Mouse (Mus musculus): Measurements from ENCODE around the gene Nsd1. TPM values are rescaled to one million over a fixed set of nuclear protein-coding genes. Genes with fewer than 3 reads are reported as not detected.
A peak's percentile ranks its signal among the peaks of the same experiment; 100 is the strongest.

Nsd1 gene
- polyA plus RNA-seq, 1 experiment from 2014 or later = 51.4 TPM

GRCm38 (mm10) chr13:55335701-55336100, 126.1 kb downstream of the Nsd1 start:
- Histone ChIP-seq H3K4me2 (no peak overlapping the region), H3K36me3 (no peaks in the 10 kb centered on the region), H3K9ac (replicated peaks) (no peak overlapping the region), H3K27ac (replicated peaks) (no peak overlapping the region), H3K4me3 (replicated peaks) (no peak overlapping the region), H3K4me1 (peaks cover 3% of the 10 kb centered on the region), H3K9me3 (replicated peaks) (no peaks in the 10 kb centered on the region), H3K27me3 (replicated peaks) (no peaks in the 10 kb centered on the region)
- WGBS = 82% methylated on average over 4 of the region's 4 CpGs
- no peak for ATAC-seq (ENCODE audit: low FRiP score)

DNA sequence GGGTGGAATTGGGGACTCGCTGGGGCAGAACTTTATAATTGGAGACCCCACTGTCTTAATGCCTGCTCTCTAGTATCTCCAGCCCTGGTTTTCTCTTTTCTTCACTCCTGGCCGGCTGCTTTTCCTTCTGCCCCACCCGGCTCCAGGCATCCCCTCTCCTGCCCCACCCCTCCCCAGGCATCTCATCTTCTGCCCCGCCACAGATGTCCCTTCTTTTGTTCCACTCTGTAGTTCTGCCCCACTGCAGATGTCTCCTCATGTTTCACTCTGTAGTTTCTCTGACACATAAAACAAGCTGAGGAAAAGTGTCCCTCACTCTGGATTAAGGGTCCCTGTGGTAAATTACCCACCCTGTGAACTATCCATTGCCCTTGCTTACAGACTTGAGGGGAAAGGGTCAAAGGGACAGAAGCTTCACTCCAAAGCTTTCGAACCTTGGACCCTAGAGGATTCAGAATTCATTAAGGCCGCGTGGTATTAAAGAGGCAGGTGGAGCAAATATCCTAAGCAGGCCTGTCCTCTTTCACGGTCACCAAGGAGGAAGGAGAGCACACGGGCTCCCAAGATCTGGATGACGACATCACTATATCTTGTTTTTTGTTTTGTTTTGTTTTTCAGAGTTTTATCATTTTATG, 127.9 kb downstream of the Nsd1 start:
- 72% methylated on average over 10 of the region's 10 CpGs for whole genome bisulfite sequencing
- H3K4me3 ChIP-seq (replicated peaks) = no peak overlapping the region

GRCm38 (mm10) chr13:55338131-55339054, 128.8 kb downstream of the Nsd1 start:
- no peak for ATAC-seq (ENCODE audit: low FRiP score)
- H3K27ac ChIP-seq (replicated peaks) = no peak overlapping the region
- no peak overlapping the region for H3K4me3 ChIP-seq (replicated peaks)
- no peaks in the 10 kb centered on the region for H3K9me3 ChIP-seq (replicated peaks)
- H3K9ac ChIP-seq (replicated peaks) = no peak overlapping the region
- H3K4me2 ChIP-seq = no peak overlapping the region
- WGBS = 61% methylated on average over 12 of the region's 12 CpGs
- H3K27me3 ChIP-seq (replicated peaks) = no peaks in the 10 kb centered on the region
- H3K36me3 ChIP-seq = no peaks in the 10 kb centered on the region
- H3K4me1 ChIP-seq = no peaks in the 10 kb centered on the region

More for the DNA sequence above, 127.9 kb downstream of the Nsd1 start:
- no peaks in the 10 kb centered on the region for H3K27me3 ChIP-seq (replicated peaks)
- no peaks in the 10 kb centered on the region for H3K9me3 ChIP-seq (replicated peaks)
- H3K4me1 ChIP-seq = no peaks in the 10 kb centered on the region
- no peaks in the 10 kb centered on the region for H3K36me3 ChIP-seq
- no peak overlapping the region for H3K27ac ChIP-seq (replicated peaks)
- H3K9ac ChIP-seq (replicated peaks) = no peak overlapping the region
- no peak for ATAC-seq (ENCODE audit: low FRiP score)
- H3K4me2 ChIP-seq = no peak overlapping the region

DNA sequence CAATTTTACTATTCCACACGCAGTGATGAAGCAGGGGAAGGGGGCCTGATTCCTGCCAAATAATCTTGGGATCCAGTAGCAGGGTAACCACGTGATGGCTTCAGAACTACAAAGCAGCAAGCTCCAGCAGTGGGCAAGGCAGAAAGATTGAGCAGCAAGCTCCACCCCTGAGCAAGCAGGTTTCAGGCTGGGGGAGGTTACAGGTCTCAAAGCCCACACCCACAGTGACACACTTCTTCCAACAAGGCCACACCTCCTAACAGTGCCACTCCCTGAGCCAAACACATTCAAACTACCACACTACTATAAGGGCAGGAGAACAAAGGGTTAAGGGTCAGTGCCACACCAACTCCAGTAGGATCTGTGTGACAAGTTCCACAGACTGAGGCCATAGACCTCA, 129.7 kb downstream of the Nsd1 start:
- H3K36me3 ChIP-seq = peaks cover 7% of the 10 kb centered on the region
- no peak overlapping the region for H3K4me3 ChIP-seq (replicated peaks)
- H3K27ac ChIP-seq (replicated peaks) = no peak overlapping the region
- 43% methylated on average over 2 of the region's 2 CpGs for whole genome bisulfite sequencing
- no peaks in the 10 kb centered on the region for H3K4me1 ChIP-seq
- no peaks in the 10 kb centered on the region for H3K27me3 ChIP-seq (replicated peaks)
- no peaks in the 10 kb centered on the region for H3K9me3 ChIP-seq (replicated peaks)
- no peak for ATAC-seq (ENCODE audit: low FRiP score)
- no peak overlapping the region for H3K4me2 ChIP-seq
- no peak overlapping the region for H3K9ac ChIP-seq (replicated peaks)

- WGBS = 54% methylated on average over 11 of the region's 11 CpGs
Observed at GRCm38 (mm10) chr13:55342469-55342868, 132.9 kb downstream of the Nsd1 start.

DNA sequence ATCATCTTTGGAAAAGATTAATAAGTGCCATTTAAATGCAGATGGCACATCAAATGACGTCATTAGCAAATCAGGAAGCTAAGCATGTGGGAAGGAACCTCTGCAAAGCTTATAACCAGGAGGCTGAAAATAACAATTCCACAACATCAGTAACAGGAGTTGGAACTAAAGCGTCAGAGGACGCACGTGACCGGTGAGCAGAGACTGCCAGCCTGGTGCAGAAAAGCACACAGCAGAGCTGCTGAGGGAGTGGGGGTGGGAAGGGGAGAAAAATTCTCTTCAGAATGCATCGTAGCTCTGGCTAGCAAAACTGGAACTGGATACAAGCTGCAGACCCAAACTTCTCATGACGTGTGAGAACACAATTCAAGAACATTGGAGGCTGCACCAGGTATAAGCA, 134.7 kb downstream of the Nsd1 start:
- no peak overlapping the region for H3K4me2 ChIP-seq
- H3K4me3 ChIP-seq (replicated peaks) = no peak overlapping the region
- ATAC-seq (ENCODE audit: low FRiP score) = no peak
- H3K27ac ChIP-seq (replicated peaks) = no peak overlapping the region
- peaks cover 56% of the 10 kb centered on the region for H3K36me3 ChIP-seq
- WGBS = 91% methylated on average over 7 of the region's 7 CpGs
- no peaks in the 10 kb centered on the region for H3K9me3 ChIP-seq (replicated peaks)
- H3K9ac ChIP-seq (replicated peaks) = no peak overlapping the region
- H3K4me1 ChIP-seq = no peaks in the 10 kb centered on the region
- no peaks in the 10 kb centered on the region for H3K27me3 ChIP-seq (replicated peaks)

More at GRCm38 (mm10) chr13:55342469-55342868, 132.9 kb downstream of the Nsd1 start:
- Histone ChIP-seq H3K4me3 (replicated peaks) (no peak overlapping the region), H3K27ac (replicated peaks) (no peak overlapping the region), H3K4me2 (no peak overlapping the region), H3K9ac (replicated peaks) (no peak overlapping the region), H3K4me1 (no peaks in the 10 kb centered on the region), H3K9me3 (replicated peaks) (no peaks in the 10 kb centered on the region), H3K27me3 (replicated peaks) (no peaks in the 10 kb centered on the region), H3K36me3 (peaks cover 39% of the 10 kb centered on the region)
- no peak for ATAC-seq (ENCODE audit: low FRiP score)

DNA sequence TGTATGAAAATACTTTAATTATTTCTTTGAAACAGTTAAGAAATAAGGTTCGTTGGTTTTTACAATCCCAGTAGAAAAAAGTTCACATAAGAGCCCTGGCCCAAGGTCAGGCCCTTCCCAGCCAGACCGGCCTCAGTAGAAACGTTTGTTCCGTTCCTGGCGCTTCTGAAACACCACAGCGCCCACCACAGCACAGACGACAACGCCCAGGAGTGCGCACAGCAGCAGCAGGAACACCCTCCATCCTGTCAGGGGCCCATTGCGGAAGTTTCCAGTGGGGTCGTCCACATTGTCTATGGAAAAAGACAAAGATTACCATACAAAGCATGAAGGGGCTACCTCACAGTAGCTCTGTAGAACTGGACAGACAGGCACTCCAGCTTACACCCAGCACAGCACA, 137.2 kb downstream of the Nsd1 start:
- H3K27ac ChIP-seq (replicated peaks) = no peak overlapping the region
- WGBS = 90% methylated on average over 11 of the region's 11 CpGs
- no peak overlapping the region for H3K9ac ChIP-seq (replicated peaks)
- peaks cover 78% of the 10 kb centered on the region for H3K36me3 ChIP-seq
- no peaks in the 10 kb centered on the region for H3K27me3 ChIP-seq (replicated peaks)
- no peaks in the 10 kb centered on the region for H3K4me1 ChIP-seq
- no peaks in the 10 kb centered on the region for H3K9me3 ChIP-seq (replicated peaks)
- no peak for ATAC-seq (ENCODE audit: low FRiP score)
- no peak overlapping the region for H3K4me3 ChIP-seq (replicated peaks)
- H3K4me2 ChIP-seq = no peak overlapping the region

GRCm38 (mm10) chr13:55361145-55361544, 151.6 kb downstream of the Nsd1 start:
- H3K4me3 ChIP-seq (replicated peaks) = peak overlapping the region; percentile 98
- H3K4me1 ChIP-seq = peaks cover 37% of the 10 kb centered on the region
- peaks cover 5% of the 10 kb centered on the region for H3K27me3 ChIP-seq (replicated peaks)
- H3K9ac ChIP-seq (replicated peaks) = peak overlapping the region; percentile 89; the same call in 1 of the 2 replicates
- ATAC-seq (ENCODE audit: low FRiP score) = no peak
- no peaks in the 10 kb centered on the region for H3K9me3 ChIP-seq (replicated peaks)
- peaks cover 21% of the 10 kb centered on the region for H3K36me3 ChIP-seq
- peak overlapping the region; percentile 90 for H3K4me2 ChIP-seq
- H3K27ac ChIP-seq (replicated peaks) = no peak overlapping the region

DNA sequence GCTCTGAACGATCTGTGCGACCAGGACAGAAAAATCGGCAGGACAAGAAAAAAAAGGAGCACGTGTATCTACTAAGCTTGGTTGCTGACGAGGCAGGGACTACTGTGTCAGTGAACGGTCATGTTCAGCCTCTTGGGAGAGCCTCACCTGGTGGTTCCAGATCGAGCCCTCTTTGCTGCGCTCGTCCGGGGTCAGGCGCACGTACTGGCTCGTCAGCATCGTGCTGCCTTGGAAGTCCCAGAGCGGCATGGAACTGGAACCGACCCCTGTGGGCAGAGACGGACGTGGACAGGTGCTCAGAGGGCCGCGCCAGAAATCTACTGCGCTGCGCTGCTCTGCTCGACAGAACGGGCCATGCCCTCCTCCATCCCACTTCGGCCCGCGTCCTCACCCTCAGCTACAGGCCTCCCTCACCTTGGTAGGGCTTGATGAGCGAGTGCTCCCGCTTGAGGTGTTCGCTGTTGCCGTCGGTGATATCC, 152.4 kb downstream of the Nsd1 start:
- ATAC-seq (ENCODE audit: low FRiP score) = peak; percentile 51
- peak overlapping the region; percentile 98 for H3K4me3 ChIP-seq (replicated peaks)
- H3K27ac ChIP-seq (replicated peaks) = peak overlapping the region; percentile 87
- H3K9ac ChIP-seq (replicated peaks) = peak overlapping the region; percentile 89
- peaks cover 8% of the 10 kb centered on the region for H3K27me3 ChIP-seq (replicated peaks)
- H3K9me3 ChIP-seq (replicated peaks) = no peaks in the 10 kb centered on the region
- H3K4me2 ChIP-seq = peak overlapping the region; percentile 90
- under 1% methylated on average over 32 of the region's 32 CpGs for WGBS
- H3K36me3 ChIP-seq = peaks cover 21% of the 10 kb centered on the region
- peaks cover 37% of the 10 kb centered on the region for H3K4me1 ChIP-seq

DNA sequence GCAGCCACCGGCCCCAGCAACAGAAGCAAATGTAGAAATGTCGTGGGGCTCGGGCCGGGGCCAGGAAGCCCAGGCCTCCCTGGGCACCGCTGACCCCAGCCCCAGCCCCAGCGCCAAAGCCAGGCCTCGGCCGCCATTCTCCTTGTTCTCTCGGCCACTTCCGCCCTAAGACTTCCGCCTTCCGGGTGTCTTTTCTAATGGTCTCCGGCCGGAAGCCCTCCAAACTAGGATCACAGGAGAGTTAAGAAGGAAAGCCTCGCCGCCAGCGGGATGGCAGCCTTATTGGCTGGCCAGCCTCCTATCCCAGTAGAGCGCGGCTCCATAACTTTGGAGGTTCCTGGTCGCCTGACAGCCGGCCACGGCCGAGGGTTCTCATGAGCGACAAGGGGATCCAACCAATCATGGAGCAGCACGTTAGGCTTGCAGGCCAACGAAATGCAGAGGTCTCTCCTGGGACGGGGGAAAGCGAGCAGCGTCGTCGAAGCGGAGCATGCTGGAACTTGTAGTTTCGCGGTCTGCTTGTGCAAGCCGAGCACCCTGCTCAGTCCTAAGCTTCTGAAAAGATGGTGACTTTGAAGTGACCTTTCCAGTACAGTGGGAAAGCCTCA, 153.0 kb downstream of the Nsd1 start, which contains the start of gene Lman2:
TSS of gene Lman2 (minus strand) at position 331 of the 608 bp plus-strand sequence.
- ATAC-seq (ENCODE audit: low FRiP score) = peak; percentile 99
- Histone ChIP-seq H3K4me2 (peak within 1 kb of the TSS; percentile 90), H3K36me3 (peaks cover 19% of the 10 kb centered on the region), H3K9me3 (replicated peaks) (no peaks in the 10 kb centered on the region), H3K9ac (replicated peaks) (peak within 1 kb of the TSS; percentile 89), H3K4me3 (replicated peaks) (peak within 1 kb of the TSS; percentile 98), H3K4me1 (peaks cover 37% of the 10 kb centered on the region), H3K27ac (replicated peaks) (peak within 1 kb of the TSS; percentile 87), H3K27me3 (replicated peaks) (peaks cover 12% of the 10 kb centered on the region)
- under 1% methylated on average over 35 of the region's 35 CpGs for WGBS
